Mouse (Mus musculus) bone marrow, adult 2 months (tissue): Measurements from ENCODE around the gene Sdsl. TPM values are rescaled to one million over a fixed set of nuclear protein-coding genes. Genes with fewer than 3 reads are reported as not detected.

ENCODE experiments used
- H3K27ac ChIP-seq: fragments of 200-500 bp; 2 replicates; pipeline ENCODE4 v1.5.1; 2012; ENCODE audit warnings: low read depth, mild to moderate bottlenecking, control low read depth, inconsistent platforms, low read length; ENCODE audit not compliant: control insufficient read depth, poor library complexity, insufficient read depth
- H3K4me1 ChIP-seq: fragments of 200-500 bp; 2 replicates; pipeline ENCODE4 v1.6.1; 2011; ENCODE audit warnings: low read length; ENCODE audit not compliant: control insufficient read depth, insufficient read depth
- H3K4me3 ChIP-seq: fragments of 200-500 bp; replicated peaks from 2 replicates; pipeline ENCODE3; 2011; ENCODE audit warnings: mild to moderate bottlenecking, low read depth, low read length, control low read depth; ENCODE audit not compliant: control insufficient read depth
- CTCF ChIP-seq: fragments of 200-500 bp; IDR thresholded peaks from 2 replicates; pipeline ENCODE4 v1.5.1; 2011; ENCODE audit warnings: low read length, control low read depth; ENCODE audit not compliant: control insufficient read depth, insufficient read depth
- POLR2A ChIP-seq: fragments of 200-500 bp; IDR thresholded peaks from 2 replicates; pipeline ENCODE4 v1.6.1; 2011; ENCODE audit warnings: low read depth, mild to moderate bottlenecking, control low read depth, low read length, borderline replicate concordance; ENCODE audit not compliant: control insufficient read depth
- WGBS: fragments of 180-500 bp; shearing (Covaris S2); methylation state at CpG from one replicate; pipeline ENCODE4 v1.1.7; 2018; 5-methylcytosine and 5-hydroxymethylcytosine counted together
- polyA plus RNA-seq: library from polyadenylated mRNA; stranded (reverse); fragments of >200 nt; gene quantifications from 2 replicates; pipeline ENCODE4 v1.2.4, GENCODE M21; 2011; ENCODE audit warnings: low replicate concordance; ENCODE audit not compliant: missing spikeins, insufficient read depth, insufficient read length

Gene Sdsl
- polyA plus RNA-seq, 1 experiment, result 11.6 TPM

DNA sequence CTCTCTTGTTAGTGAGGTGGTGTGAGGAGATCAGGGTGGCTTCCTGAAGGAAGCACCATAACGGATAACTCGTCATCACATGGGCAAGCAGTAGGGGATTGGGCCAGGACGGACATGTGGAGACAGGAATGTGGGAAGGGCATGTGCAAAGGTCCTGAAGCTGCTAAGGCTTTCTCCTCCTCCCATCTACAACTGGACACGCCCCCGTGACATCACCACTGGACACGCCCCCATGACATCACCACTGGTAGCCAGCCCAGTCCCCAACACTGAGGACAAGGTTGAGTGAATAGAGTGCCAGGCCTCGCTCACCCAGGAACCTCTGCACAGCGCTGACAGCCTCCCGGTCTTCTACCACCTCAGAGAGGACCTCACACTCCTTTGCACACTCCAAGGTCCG is 13.5 kb downstream of the Sdsl start:
- TF ChIP-seq CTCF (no peak), POLR2A (no peak)
- Histone ChIP-seq H3K27ac (no peak overlapping the region), H3K4me1 (no peaks in the 10 kb centered on the region), H3K4me3 (no peak overlapping the region)
- WGBS, result 76% methylated on average over 10 of the region's 10 CpGs

DNA sequence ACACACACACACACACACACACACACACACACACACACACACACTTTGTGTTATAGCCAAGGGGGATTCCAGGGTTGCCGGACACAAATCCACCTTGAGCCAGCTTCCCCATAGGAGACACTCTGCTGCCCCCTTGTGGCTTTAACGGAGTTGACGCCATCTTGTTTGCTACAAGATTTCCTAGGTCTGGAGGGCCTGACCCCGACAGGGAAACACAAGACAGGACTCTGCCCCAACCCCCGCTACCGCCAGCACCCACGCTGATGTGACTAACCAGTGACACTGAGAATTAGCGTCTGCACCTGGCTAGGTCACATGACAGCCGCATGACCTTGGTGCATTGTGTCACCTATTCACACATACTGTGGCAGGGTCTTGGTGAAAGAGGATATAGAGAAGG is 15.0 kb downstream of the Sdsl start:
- H3K4me1 ChIP-seq, result no peaks in the 10 kb centered on the region
- no peak overlapping the region for H3K4me3 ChIP-seq
- no peak overlapping the region for H3K27ac ChIP-seq
- peak; percentile 66 for TF ChIP-seq CTCF
- no peak for TF ChIP-seq POLR2A
- 15% methylated on average over 9 of the region's 9 CpGs for WGBS

DNA sequence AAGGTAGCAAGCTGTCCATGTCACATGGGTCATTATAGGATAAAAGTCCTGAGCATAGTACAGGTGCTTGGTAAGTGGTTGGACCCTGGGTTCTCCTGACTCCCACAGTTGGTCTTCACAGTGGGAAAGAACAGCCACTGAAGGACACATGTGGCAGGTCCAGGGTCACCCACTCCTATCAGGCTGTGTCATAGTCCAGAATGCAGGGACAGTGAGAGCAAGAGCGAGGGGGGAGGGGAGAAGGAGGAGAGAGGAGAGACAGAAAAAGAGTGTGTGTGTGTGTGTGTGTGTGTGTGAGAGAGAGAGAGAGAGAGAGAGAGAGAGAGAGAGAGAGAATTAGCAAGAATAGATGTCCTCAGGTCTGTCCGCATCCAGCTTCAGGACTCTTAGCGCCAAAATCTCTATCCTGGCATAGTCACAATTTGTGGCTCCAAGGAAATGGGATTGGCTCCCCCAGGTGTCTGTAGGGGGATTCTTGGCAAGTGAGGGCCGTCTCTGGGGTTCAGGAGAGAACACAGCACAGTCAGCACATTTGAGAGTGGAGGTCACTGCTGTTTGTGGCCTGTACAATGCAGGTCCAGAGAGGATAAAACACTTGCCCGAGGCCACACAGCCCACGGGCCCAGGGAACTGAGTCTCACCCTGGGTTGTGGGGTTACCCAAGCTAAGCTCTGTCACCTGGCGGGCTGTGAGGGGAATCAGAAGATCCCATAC is 15.6 kb downstream of the Sdsl start:
- no peaks in the 10 kb centered on the region for H3K4me1 ChIP-seq
- no peak overlapping the region for H3K27ac ChIP-seq
- no peak overlapping the region for H3K4me3 ChIP-seq
- 54% methylated on average over 7 of the region's 7 CpGs for WGBS
- TF ChIP-seq POLR2A (no peak), CTCF (no peak)

DNA sequence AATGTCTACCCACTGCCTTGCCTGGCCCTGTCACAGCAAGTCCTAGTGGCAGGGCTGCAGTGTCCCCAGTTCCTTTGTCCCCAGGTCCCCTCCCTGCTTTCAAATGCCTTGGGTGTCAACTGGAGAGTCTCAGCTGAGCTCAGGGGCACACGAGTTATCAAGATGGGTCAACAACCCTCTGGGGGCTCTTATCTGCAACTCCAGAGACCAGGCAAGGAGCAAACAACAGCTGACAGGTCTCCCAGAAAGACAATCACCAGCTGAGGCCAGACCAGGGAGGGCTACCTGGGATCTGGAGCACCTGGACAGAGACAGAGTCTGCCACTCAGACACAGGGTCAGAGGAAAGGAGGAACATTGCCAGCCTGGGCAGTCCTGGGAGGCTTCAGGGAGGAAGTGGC is 16.4 kb downstream of the Sdsl start:
- 6% methylated on average over 1 of the region's 1 CpGs for WGBS
- TF ChIP-seq CTCF, result no peak
- TF ChIP-seq POLR2A, result no peak
- no peaks in the 10 kb centered on the region for H3K4me1 ChIP-seq
- no peak overlapping the region for H3K27ac ChIP-seq
- H3K4me3 ChIP-seq, result no peak overlapping the region

DNA sequence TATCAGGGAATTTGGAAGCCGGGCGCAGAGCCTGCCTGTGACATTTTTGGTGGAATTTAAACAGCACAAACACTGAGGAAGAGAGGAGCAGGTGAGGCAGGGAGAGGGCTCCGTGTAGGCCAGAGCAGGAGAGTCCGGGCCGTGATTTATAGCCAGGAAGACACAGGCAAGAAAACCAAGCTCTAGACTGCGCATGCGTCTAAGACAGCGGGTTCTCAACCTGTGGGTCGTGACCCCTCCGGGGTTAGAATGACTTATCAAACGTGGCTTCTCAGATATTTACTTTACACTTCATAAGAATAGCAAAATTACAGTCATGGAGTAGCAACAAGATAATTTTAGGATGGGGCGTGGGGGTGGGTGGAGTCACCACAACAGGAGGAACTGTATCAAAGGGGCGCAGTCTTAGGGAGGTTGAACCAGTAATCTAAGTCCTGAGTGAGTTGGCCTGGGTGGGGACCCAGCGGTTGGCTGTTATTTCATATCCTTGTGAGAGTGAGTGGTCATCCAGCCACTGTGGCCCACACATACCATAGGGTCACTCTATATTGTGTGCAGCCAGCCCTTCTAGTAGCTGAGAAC is 17.8 kb downstream of the Sdsl start:
- Histone ChIP-seq H3K4me1 (no peaks in the 10 kb centered on the region), H3K4me3 (no peak overlapping the region), H3K27ac (no peak overlapping the region)
- no peak for TF ChIP-seq POLR2A
- no peak for TF ChIP-seq CTCF
- whole genome bisulfite sequencing, result 45% methylated on average over 14 of the region's 14 CpGs

DNA sequence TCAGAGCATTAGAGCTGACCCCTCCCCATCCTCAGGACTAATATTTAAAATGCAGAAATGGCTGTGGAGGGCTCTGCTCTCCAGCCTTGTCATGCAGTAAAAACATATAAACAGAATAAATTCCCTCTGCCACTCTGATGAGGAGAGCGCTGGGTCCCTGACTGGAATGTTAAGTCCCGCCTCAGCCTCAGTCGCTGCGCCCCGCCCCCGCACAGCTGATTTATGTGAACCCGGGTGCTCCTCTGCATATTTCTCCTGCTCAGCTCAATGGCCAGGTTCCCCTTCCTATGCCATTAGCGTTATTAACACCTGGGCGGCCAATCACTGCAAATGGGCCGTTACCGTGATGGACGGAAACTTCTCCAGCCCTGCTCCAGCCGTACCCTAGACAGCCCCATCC is 25.3 kb downstream of the Sdsl start:
- Histone ChIP-seq H3K27ac (no peak overlapping the region; the same call in 1 of the 2 replicates), H3K4me3 (no peak overlapping the region), H3K4me1 (no peaks in the 10 kb centered on the region)
- 28% methylated on average over 13 of the region's 13 CpGs for WGBS
- TF ChIP-seq CTCF (no peak), POLR2A (no peak)

DNA sequence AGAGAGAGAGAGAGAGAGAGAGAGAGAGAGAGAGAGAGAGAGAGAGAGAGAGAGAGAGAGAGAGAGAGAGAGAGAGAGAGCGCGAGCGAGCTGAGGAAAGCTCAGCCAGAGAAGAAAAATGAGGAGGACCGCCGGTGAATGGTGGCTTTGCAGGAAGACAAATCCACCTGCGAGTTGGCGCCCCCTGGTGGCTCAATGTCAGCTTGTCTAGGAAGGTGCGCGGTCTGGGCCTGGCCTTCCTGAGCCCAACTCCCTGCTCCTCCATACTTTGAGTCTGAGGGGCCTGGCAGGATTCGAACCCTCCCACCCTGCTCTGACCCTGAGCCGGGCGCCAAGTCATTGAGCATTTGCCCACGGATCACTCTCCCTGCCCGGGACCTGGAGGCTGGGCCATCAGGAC is 31.9 kb downstream of the Sdsl start:
- TF ChIP-seq CTCF (peak; percentile 88), POLR2A (no peak)
- H3K4me3 ChIP-seq, result no peak overlapping the region
- no peak overlapping the region for H3K27ac ChIP-seq
- 6% methylated on average over 14 of the region's 14 CpGs for WGBS
- H3K4me1 ChIP-seq, result no peaks in the 10 kb centered on the region

DNA sequence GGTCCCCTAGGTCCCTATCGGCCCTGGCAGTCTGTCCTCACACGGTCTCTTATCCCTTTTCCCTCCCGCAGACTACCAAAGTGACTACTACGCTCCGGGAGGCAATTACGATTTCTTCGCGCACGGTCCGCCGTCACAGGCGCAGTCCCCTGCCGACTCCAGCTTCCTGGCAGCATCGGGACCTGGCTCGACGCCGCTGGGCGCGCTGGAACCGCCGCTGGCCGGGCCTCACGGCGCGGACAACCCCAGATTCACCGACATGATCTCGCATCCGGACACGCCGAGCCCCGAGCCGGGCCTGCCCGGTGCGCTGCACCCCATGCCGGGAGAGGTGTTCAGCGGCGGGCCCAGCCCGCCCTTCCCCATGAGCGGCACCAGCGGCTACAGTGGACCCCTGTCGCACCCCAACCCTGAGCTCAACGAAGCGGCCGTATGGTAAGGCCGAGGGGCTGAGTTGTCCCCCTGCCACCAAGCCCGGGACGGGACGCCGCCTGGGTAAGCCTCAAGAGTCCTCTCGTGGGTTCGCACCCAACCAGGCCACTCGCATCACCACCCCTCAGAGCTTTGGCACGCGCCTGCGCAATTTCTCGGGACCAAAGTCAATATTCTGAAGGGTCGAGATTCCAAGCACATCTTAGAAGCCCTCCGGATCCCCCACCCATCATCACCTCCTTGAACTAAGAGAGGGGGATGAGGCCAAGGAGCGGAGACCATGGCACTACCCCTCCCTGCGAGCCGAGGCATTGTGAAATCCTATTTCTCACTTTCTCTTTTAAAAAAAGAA is 32.5 kb downstream of the Sdsl start:
- Histone ChIP-seq H3K4me1 (no peaks in the 10 kb centered on the region), H3K4me3 (no peak overlapping the region), H3K27ac (no peak overlapping the region)
- TF ChIP-seq POLR2A (no peak), CTCF (no peak)
- WGBS, result 3% methylated on average over 61 of the region's 61 CpGs
